Mouse (Mus musculus) myocyte (in vitro differentiated cells): Measurements from ENCODE around the gene Inpp5e. TPM values are rescaled to one million over a fixed set of nuclear protein-coding genes. Genes with fewer than 3 reads are reported as not detected.

Source experiments
- H3K27me3 ChIP-seq: one replicate; pipeline ENCODE4 v1.6.1; 2011; ENCODE audit not compliant: control insufficient read depth, insufficient read depth, insufficient read length
- H3K36me3 ChIP-seq: one replicate; pipeline ENCODE4 v1.6.1; 2011; ENCODE audit not compliant: control insufficient read depth, insufficient read depth
- H3K4me2 ChIP-seq: one replicate; pipeline ENCODE4 v1.6.1; 2011; ENCODE audit warnings: low read depth, control low read depth
- H3K4me3 ChIP-seq: one replicate; pipeline ENCODE4 v1.5.1; 2011; ENCODE audit warnings: mild to moderate bottlenecking, control low read depth, moderate library complexity
- H3K79me2 ChIP-seq: one replicate; pipeline ENCODE4 v1.6.1; 2011; ENCODE audit not compliant: control insufficient read depth, insufficient read depth
- H3ac ChIP-seq: one replicate; pipeline ENCODE4 v1.6.1; 2011; ENCODE audit not compliant: control insufficient read depth, insufficient read length
- CEBPB ChIP-seq: IDR thresholded peaks from 2 replicates; pipeline ENCODE4 v1.6.1; 2011; ENCODE audit warnings: mild to moderate bottlenecking, moderate library complexity; ENCODE audit not compliant: poor library complexity, insufficient read depth, severe bottlenecking
- E2F4 ChIP-seq: IDR thresholded peaks from one replicate; pipeline ENCODE4 v1.6.1; 2011; ENCODE audit warnings: mild to moderate bottlenecking, control low read depth, moderate library complexity; ENCODE audit not compliant: insufficient read depth
- MAX ChIP-seq: IDR thresholded peaks from one replicate; pipeline ENCODE4 v1.6.1; 2011; ENCODE audit warnings: low read depth, mild to moderate bottlenecking, control low read depth
- MYOD1 ChIP-seq, 3 experiments: IDR thresholded peaks; one replicate each; pipeline ENCODE4 v1.6.1; 2011; ENCODE audit warnings: control low read depth in 2 of 3, low read depth in 2 of 3, mild to moderate bottlenecking in 2 of 3, moderate library complexity in 1 of 3; ENCODE audit not compliant: insufficient read length in 2 of 3, control insufficient read depth in 1 of 3
- MYOG ChIP-seq, 3 experiments: IDR thresholded peaks; one replicate each; pipeline ENCODE4 v1.6.1; 2011; ENCODE audit warnings: control low read depth in 2 of 3, low read depth in 2 of 3, mild to moderate bottlenecking in 2 of 3; ENCODE audit not compliant: insufficient read length in 2 of 3, control insufficient read depth in 1 of 3, insufficient read depth in 1 of 3
- POLR2A ChIP-seq: IDR thresholded peaks from one replicate; pipeline ENCODE4 v1.6.1; 2011; ENCODE audit warnings: low read depth, mild to moderate bottlenecking, control low read depth, moderate library complexity; ENCODE audit not compliant: insufficient read length
- POLR2AphosphoS2 ChIP-seq: IDR thresholded peaks from one replicate; pipeline ENCODE4 v1.6.1; 2011; ENCODE audit warnings: low read depth, control low read depth; ENCODE audit not compliant: insufficient read length
- REST ChIP-seq: IDR thresholded peaks from one replicate; pipeline ENCODE4 v1.6.1; 2011; ENCODE audit warnings: mild to moderate bottlenecking, control low read depth, moderate library complexity; ENCODE audit not compliant: insufficient read depth, insufficient read length
- SRF ChIP-seq: IDR thresholded peaks from one replicate; pipeline ENCODE4 v1.6.1; 2011; ENCODE audit warnings: low read depth; ENCODE audit not compliant: control insufficient read depth, insufficient read length
- TCF12 ChIP-seq: IDR thresholded peaks from one replicate; pipeline ENCODE4 v1.6.1; 2011; ENCODE audit warnings: mild to moderate bottlenecking, control low read depth; ENCODE audit not compliant: poor library complexity, insufficient read depth, severe bottlenecking
- TCF3 ChIP-seq: IDR thresholded peaks from one replicate; pipeline ENCODE4 v1.6.1; 2011; ENCODE audit warnings: low read depth, control low read depth; ENCODE audit not compliant: insufficient read length
- USF1 ChIP-seq: IDR thresholded peaks from one replicate; pipeline ENCODE4 v1.6.1; 2011; ENCODE audit warnings: low read depth, mild to moderate bottlenecking, control low read depth, moderate library complexity
- polyA plus RNA-seq: library from polyadenylated mRNA; unstranded; fragments of >200 nt; fragmentation: generic; extraction: Trizol; gene quantifications from one replicate; pipeline ENCODE4 v1.2.1, GENCODE M21; 2012; ENCODE audit warnings: missing spikeins

Gene Inpp5e
- polyA plus RNA-seq, 1 experiment = 9.3 TPM

GRCm38 (mm10) chr2:26410931-26411411 lies 2.0 kb upstream of the Inpp5e start:
- Histone ChIP-seq H3K79me2 (peaks cover 14% of the 10 kb centered on the region), H3K4me2 (no peak overlapping the region), H3K4me3 (no peak overlapping the region), H3K36me3 (peaks cover 28% of the 10 kb centered on the region), H3K27me3 (no peaks in the 10 kb centered on the region), H3ac (no peak overlapping the region)
- no peak for TF ChIP-seq SRF
- no peak for TF ChIP-seq MYOD1 (IDR thresholded peaks at IDR 0.05; ENCODE audit: control insufficient read depth in 1 of 3, insufficient read length in 2 of 3, low read depth in 2 of 3)
- TF ChIP-seq E2F4 = no peak
- no peak for TF ChIP-seq TCF3
- TF ChIP-seq USF1 = no peak
- no peak for TF ChIP-seq POLR2A
- no peak for TF ChIP-seq POLR2AphosphoS2
- TF ChIP-seq CEBPB = no peak
- no peak for TF ChIP-seq MAX
- TF ChIP-seq TCF12 = no peak
- no peak for TF ChIP-seq MYOG (IDR thresholded peaks at IDR 0.05; ENCODE audit: control insufficient read depth in 1 of 3, insufficient read depth in 1 of 3, insufficient read length in 2 of 3, low read depth in 2 of 3)
- TF ChIP-seq REST = no peak

DNA sequence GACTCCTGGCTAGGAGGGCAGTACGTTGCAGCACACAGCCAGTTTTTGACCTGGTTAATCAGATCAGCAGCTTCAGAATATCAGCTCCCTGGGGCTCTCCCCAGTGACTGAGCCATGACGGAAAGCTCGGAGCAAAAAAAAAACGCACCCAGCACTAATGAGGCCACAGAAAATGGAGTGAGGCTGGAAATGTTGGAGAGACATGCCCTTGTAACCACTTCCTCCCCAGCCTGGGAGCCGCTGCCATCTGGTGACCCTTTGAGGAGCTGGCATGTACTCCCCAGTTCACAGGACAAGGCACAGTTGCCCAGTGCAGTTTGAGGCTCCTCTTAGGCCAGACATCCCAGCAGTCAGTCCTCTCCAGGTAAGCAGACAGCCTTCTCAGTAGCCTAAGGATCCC lies 1.1 kb upstream of the Inpp5e start:
- Histone ChIP-seq H3K4me3 (no peak overlapping the region), H3ac (no peak overlapping the region), H3K4me2 (no peak overlapping the region), H3K79me2 (peaks cover 19% of the 10 kb centered on the region), H3K36me3 (peaks cover 19% of the 10 kb centered on the region), H3K27me3 (no peaks in the 10 kb centered on the region)
- no peak for TF ChIP-seq MYOD1 (IDR thresholded peaks at IDR 0.05; ENCODE audit: control insufficient read depth in 1 of 3, insufficient read length in 2 of 3, low read depth in 2 of 3)
- no peak for TF ChIP-seq MYOG (IDR thresholded peaks at IDR 0.05; ENCODE audit: control insufficient read depth in 1 of 3, insufficient read depth in 1 of 3, insufficient read length in 2 of 3, low read depth in 2 of 3)
- no peak for TF ChIP-seq SRF
- TF ChIP-seq TCF3 = no peak
- TF ChIP-seq MAX = no peak
- TF ChIP-seq POLR2AphosphoS2 = no peak
- TF ChIP-seq USF1 = no peak
- no peak for TF ChIP-seq CEBPB
- TF ChIP-seq POLR2A = no peak
- TF ChIP-seq REST = no peak
- TF ChIP-seq TCF12 = no peak
- no peak for TF ChIP-seq E2F4

DNA sequence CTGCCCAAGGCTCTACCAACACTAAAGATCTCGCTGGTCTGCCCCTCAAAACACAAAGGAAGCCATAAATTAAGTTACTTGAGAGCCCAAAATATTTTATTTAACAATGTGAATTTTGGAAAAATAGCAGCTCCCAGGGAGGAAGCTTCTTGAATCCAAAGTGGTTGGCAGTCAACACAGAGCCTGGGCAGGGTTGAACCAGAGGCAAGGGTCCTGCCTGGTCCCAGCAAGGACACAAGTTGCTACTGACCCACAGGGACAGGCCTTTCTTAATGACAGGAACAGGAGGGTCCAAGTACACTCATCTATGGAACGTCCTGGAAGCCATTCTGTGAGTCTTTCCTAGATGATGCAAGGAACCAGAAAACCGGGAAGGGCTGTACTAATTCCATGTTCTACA lies 359 bp upstream of the Inpp5e start:
- peaks cover 19% of the 10 kb centered on the region for H3K36me3 ChIP-seq
- H3K4me3 ChIP-seq = peak overlapping the region; percentile 46
- peak overlapping the region; percentile 35 for H3ac ChIP-seq
- no peak for TF ChIP-seq POLR2A
- TF ChIP-seq POLR2AphosphoS2 = no peak
- no peak for TF ChIP-seq E2F4
- no peak for TF ChIP-seq MAX
- no peak for TF ChIP-seq REST
- TF ChIP-seq MYOG (IDR thresholded peaks at IDR 0.05; ENCODE audit: control insufficient read depth in 1 of 3, insufficient read depth in 1 of 3, insufficient read length in 2 of 3, low read depth in 2 of 3) = no peak
- no peak for TF ChIP-seq CEBPB
- no peak for TF ChIP-seq TCF12
- TF ChIP-seq TCF3 = no peak
- TF ChIP-seq SRF = no peak
- no peak for TF ChIP-seq USF1
- TF ChIP-seq MYOD1 (IDR thresholded peaks at IDR 0.05; ENCODE audit: control insufficient read depth in 1 of 3, insufficient read length in 2 of 3, low read depth in 2 of 3) = no peak
- no peaks in the 10 kb centered on the region for H3K27me3 ChIP-seq
- H3K79me2 ChIP-seq = peaks cover 19% of the 10 kb centered on the region
- peak overlapping the region; percentile 69 for H3K4me2 ChIP-seq

- no peaks in the 10 kb centered on the region for H3K27me3 ChIP-seq
- no peak overlapping the region for H3ac ChIP-seq
- no peak overlapping the region for H3K4me2 ChIP-seq
- H3K4me3 ChIP-seq = no peak overlapping the region
- peaks cover 9% of the 10 kb centered on the region for H3K36me3 ChIP-seq
- H3K79me2 ChIP-seq = peaks cover 19% of the 10 kb centered on the region
- no peak for TF ChIP-seq SRF
- no peak for TF ChIP-seq POLR2A
- TF ChIP-seq MYOD1 (IDR thresholded peaks at IDR 0.05; ENCODE audit: control insufficient read depth in 1 of 3, insufficient read length in 2 of 3, low read depth in 2 of 3) = peak in 1 of 3 experiments; percentile 12
Observed at GRCm38 (mm10) chr2:26403306-26403705, 5.7 kb downstream of the Inpp5e start.

DNA sequence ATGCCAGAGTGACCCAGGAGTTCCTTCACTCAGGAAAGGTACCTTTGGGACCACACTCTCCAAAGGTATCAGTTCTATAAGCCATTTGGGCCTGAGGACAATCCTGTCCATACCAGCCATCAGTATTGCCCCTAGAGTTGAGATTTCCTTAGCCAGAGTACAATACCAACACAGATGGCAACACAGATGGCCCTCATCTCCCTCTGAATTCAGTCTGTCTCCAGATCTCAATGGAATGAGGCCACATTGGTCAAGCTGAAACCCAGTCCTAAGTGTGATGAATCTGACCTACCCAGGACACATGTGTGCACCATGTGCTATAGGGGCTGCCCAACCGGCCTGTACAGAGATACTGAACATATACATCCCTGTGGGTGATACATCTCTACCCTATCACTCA lies 6.7 kb downstream of the Inpp5e start:
- Histone ChIP-seq H3ac (no peak overlapping the region), H3K79me2 (peaks cover 15% of the 10 kb centered on the region), H3K27me3 (no peaks in the 10 kb centered on the region), H3K4me3 (no peak overlapping the region), H3K4me2 (no peak overlapping the region), H3K36me3 (peaks cover 16% of the 10 kb centered on the region)
- TF ChIP-seq E2F4 (no peak), CEBPB (no peak), SRF (no peak), POLR2AphosphoS2 (no peak), USF1 (no peak), POLR2A (no peak), TCF12 (no peak), REST (no peak), TCF3 (no peak), MAX (no peak), MYOG (IDR thresholded peaks at IDR 0.05; ENCODE audit: control insufficient read depth in 1 of 3, insufficient read depth in 1 of 3, insufficient read length in 2 of 3, low read depth in 2 of 3) (no peak), MYOD1 (IDR thresholded peaks at IDR 0.05; ENCODE audit: control insufficient read depth in 1 of 3, insufficient read length in 2 of 3, low read depth in 2 of 3) (no peak)
